Mouse (Mus musculus) cortical plate, adult 2 months (tissue): ENCODE measurements around the gene Cks1b. TPM values are rescaled to one million over a fixed set of nuclear protein-coding genes. Genes with fewer than 3 reads are reported as not detected.

Experiments
- H3K27ac ChIP-seq: fragments of 200-500 bp; 2 replicates; pipeline ENCODE4 v1.5.1; 2012; ENCODE audit warnings: low read length, control low read depth, inconsistent platforms; ENCODE audit not compliant: insufficient read depth
- H3K4me1 ChIP-seq: fragments of 200-500 bp; 2 replicates; pipeline ENCODE4 v1.6.1; 2011; ENCODE audit warnings: low read length; ENCODE audit not compliant: control insufficient read depth, insufficient read depth
- H3K4me3 ChIP-seq: fragments of 200-500 bp; 2 replicates; pipeline ENCODE4 v1.5.1; 2011; ENCODE audit warnings: mild to moderate bottlenecking, low read length, control low read depth; ENCODE audit not compliant: insufficient read depth
- CTCF ChIP-seq: fragments of 200-500 bp; IDR thresholded peaks from 2 replicates; pipeline ENCODE4 v1.5.1; 2011; ENCODE audit warnings: mild to moderate bottlenecking, control low read depth, low read length; ENCODE audit not compliant: insufficient read depth; ENCODE audit errors: extremely low read depth
- POLR2A ChIP-seq: fragments of 200-500 bp; IDR thresholded peaks from 2 replicates; pipeline ENCODE4 v1.6.1; 2011; ENCODE audit warnings: mild to moderate bottlenecking, low read length, control low read depth; ENCODE audit not compliant: insufficient read depth; ENCODE audit errors: extremely low read depth
- polyA plus RNA-seq: library from polyadenylated mRNA; depleted of rRNA; stranded (reverse); fragments of >200 nt; gene quantifications from 2 replicates; pipeline ENCODE4 v1.2.3, GENCODE M21; 2012

The Cks1b gene
- polyA plus RNA-seq, 1 experiment = 5.4 TPM

DNA sequence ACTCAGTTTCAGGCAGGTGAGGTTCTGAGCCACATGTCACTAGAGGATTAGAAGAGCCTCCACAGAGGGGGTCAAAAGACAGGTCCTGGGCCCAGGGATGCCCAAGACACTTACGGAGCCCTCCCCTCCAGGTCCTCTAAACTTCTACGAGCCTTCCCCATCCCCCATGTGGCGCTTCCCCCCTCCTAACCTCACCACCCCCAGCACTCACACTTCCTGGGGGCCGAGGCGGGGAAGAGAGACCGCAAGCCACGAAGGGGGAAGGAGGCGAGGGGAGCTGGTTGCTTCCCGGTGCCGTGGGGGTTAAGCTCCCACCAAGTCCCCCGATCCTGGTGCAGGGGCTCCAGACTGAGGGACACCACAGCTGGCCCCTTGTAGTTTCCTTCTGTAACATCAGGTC is 32.7 kb downstream of the Cks1b start:
- TF ChIP-seq CTCF = no peak
- no peak for TF ChIP-seq POLR2A
- no peak overlapping the region for H3K27ac ChIP-seq
- no peak overlapping the region for H3K4me3 ChIP-seq
- H3K4me1 ChIP-seq = no peaks in the 10 kb centered on the region

- no peak for TF ChIP-seq CTCF
- no peak for TF ChIP-seq POLR2A
- H3K4me3 ChIP-seq = no peak overlapping the region
- H3K27ac ChIP-seq = no peak overlapping the region
- no peaks in the 10 kb centered on the region for H3K4me1 ChIP-seq
Measured at GRCm38 (mm10) chr3:89384331-89385076, 33.7 kb downstream of the Cks1b start.

DNA sequence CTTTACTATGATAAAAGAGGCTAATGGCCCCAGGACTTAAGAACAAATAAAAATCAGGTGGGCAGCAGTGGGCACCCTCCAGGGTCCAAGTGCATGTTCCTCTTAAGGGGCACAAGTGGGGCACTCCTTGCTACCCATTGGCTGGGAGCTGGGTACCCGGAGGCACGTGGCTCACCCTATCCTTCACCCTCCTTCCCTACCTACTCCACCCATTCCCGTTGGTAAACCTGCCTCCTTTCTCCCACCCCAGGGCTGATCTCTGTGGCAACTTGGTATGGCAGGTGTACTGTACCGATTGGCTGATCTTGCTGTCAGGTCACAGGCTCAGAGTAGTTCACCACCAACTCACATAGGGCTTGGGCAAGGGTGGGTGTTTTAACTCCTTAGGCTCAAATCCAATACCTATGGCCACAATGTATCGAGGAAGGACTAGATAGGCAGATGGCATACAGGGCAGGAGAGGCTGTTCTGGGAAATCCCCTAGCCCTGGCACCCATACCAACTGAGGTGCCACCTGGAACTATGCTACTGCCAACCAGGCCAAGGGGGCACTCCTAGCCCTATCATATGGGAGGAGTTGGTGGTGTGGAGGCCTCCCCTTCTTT is 34.4 kb downstream of the Cks1b start:
- Histone ChIP-seq H3K4me1 (no peaks in the 10 kb centered on the region), H3K27ac (no peak overlapping the region)
- no peak for TF ChIP-seq POLR2A
- TF ChIP-seq CTCF = no peak

DNA sequence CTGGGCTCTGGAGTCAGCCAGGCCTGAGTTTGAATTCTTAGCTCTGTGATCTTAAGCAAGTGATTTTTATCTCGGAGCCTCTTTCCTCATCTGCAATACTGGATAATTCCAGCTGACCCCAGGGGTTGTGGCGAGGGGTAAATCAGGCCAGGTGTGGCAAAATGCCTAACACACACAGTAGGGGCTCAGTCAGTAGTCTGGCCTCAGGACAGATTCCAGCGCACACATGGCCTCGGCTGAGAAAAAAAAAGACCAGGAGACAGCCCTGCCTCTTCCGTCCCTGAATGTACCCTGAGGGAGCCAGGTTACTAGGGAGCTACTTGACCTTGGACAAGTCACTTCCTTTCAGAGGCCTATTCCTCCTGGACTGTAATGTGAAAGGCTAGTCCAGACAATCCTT is 35.2 kb downstream of the Cks1b start:
- no peak overlapping the region for H3K27ac ChIP-seq
- H3K4me1 ChIP-seq = peaks cover 2% of the 10 kb centered on the region; the same call in 1 of the 2 replicates
- H3K4me3 ChIP-seq = no peak overlapping the region
- TF ChIP-seq CTCF (no peak), POLR2A (no peak)

More for the DNA sequence above, 34.4 kb downstream of the Cks1b start:
- no peak overlapping the region for H3K4me3 ChIP-seq

DNA sequence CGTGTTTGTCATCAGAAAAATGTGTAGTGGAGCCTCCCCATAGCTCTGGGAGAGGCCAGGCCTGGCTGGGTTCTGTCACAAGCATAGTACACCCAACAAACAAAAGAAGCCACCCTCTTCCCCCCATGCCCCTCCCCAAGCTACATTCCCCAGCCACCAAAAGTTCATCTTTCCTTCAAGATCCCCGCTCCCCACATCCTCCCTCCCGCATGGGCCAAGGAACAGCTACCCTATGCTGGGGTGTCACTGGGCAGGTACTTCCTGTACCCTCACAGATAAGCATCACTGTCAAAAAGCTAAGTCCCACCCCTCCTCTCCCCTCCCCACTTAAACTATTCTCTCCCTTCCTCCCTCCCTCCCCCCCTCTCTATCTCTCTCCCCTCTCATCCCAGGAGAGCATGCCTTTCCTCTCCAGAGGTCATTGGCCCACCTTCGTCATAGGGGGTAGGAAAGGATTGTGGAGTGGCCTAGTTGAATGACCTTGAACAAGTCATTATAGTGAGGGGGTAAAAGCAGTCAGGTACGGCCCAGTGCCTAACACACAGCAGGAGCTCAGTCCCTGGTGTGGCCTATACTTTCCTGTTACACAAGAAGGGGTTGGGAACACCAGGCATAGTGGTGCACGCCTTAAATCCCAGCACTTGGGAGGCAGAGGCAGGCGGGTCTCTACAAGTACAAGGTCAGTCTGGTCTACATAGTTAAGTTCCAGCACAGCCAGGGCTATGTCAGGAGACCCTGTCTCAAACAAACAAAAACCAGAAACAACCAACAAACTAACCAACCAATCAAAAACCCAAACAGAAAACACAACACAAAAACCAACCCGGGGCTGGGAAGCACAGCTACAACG is 35.9 kb downstream of the Cks1b start:
- no peak overlapping the region for H3K27ac ChIP-seq
- no peak overlapping the region for H3K4me3 ChIP-seq
- no peak for TF ChIP-seq CTCF
- TF ChIP-seq POLR2A = no peak
- H3K4me1 ChIP-seq = peaks cover 2% of the 10 kb centered on the region; the same call in 1 of the 2 replicates

- TF ChIP-seq POLR2A = no peak
Measured at GRCm38 (mm10) chr3:89381233-89381632, 37.0 kb downstream of the Cks1b start.

DNA sequence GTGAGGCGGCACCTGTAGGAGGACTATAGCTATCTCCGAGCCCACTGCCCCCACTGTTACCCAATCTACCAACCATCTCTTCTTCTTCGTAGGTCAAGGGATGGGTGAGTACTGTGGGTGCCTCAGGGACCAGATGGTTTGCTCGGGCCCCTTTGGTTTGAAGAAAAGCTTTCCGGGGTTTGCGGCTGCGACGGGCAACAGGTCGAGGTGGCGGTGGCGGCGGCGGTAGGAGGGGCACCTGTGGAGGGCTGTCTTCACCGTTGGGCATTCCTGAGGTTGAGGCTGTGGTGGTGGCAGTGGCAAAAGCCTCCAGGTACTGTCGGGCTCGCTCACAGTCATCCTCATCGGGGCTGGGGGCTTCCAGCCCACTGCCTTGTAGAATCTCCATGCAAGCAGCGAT is 37.5 kb downstream of the Cks1b start:
- no peak for TF ChIP-seq POLR2A
- TF ChIP-seq CTCF = no peak
- Histone ChIP-seq H3K4me1 (peaks cover 2% of the 10 kb centered on the region; the same call in 1 of the 2 replicates), H3K27ac (no peak overlapping the region), H3K4me3 (no peak overlapping the region)

More at GRCm38 (mm10) chr3:89381233-89381632, 37.0 kb downstream of the Cks1b start:
- Histone ChIP-seq H3K27ac (no peak overlapping the region), H3K4me1 (peaks cover 2% of the 10 kb centered on the region; the same call in 1 of the 2 replicates), H3K4me3 (no peak overlapping the region)

DNA sequence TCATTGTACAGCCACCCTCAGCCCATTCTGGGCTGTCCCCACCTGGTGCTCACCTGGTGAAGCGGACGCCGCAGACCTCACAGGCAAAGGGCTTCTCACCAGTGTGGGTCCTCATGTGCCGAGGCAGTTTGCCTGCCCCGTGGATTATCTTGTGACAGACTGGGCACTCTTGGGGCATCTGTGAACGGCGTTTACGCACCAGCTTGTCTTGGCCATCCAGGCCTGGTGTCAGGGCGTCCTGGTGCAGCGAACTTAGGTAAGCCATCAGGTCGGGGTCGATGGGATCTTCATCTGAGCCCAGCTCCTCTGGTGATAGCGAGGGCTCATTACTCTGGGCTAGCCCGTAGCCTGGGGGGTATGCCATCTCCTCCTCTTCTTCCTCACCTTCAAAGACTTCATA is 37.9 kb downstream of the Cks1b start:
- H3K4me3 ChIP-seq = no peak overlapping the region
- TF ChIP-seq CTCF (no peak), POLR2A (no peak)
- H3K4me1 ChIP-seq = peaks cover 2% of the 10 kb centered on the region; the same call in 1 of the 2 replicates
- H3K27ac ChIP-seq = no peak overlapping the region

DNA sequence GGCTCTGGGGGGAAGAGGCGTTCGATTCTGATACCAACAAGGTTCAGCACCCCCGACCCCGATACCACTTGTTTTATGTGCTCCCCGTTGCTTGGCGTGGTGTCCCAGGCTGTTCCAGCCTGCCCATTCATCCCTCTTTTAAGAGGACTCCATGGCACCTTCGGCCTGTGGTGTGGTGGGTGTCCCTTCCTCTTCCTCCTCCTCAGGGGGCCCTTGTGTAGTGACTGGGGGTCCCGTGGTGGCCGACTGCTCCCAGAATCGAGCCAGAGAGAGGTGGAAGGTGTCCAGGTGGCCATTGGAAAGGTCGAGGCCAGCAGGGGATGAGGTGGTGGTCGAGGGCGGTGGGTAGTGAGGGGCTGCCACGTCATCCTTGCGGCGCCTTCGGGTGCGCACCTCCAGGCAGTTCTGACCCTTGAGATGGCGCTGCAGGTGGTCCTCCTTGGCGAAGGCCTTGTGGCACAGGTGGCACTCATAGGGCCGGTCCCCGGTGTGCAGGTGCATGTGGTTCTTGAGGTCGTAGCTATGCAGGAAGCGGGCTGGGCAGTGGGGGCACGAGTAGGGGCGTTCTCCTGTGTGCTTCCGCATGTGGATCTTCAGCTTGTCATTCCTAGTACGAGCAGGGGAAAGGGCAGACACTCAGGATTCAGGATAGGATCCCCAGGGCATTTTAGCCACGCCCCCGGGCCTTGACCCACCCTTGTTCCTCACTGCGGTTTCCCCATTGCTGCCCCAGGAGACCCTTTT is 38.6 kb downstream of the Cks1b start:
- no peak for TF ChIP-seq POLR2A
- no peak for TF ChIP-seq CTCF
- Histone ChIP-seq H3K27ac (no peak overlapping the region), H3K4me1 (peaks cover 2% of the 10 kb centered on the region; the same call in 1 of the 2 replicates), H3K4me3 (no peak overlapping the region)
